Mouse (Mus musculus): Measurements from ENCODE around the gene Osbpl8. TPM values are rescaled to one million over a fixed set of nuclear protein-coding genes. Genes with fewer than 3 reads are reported as not detected.

Osbpl8 gene
- polyA plus RNA-seq, 1 experiment, result 0.51 TPM

GRCm38 (mm10) chr10:111139881-111140280 is 24.7 kb upstream of the Osbpl8 start:
- H3K4me1 ChIP-seq (ENCODE audit: control insufficient read depth), result no peaks in the 10 kb centered on the region
- H3K9me3 ChIP-seq (ENCODE audit: control insufficient read depth, low read length), result no peaks in the 10 kb centered on the region
- TF ChIP-seq GATA1 (IDR thresholded peaks at IDR 0.05; ENCODE audit: low read length), result no peak
- no peak for TF ChIP-seq TAL1 (IDR thresholded peaks at IDR 0.05; ENCODE audit: low read length)
- H3K27me3 ChIP-seq (ENCODE audit: control insufficient read depth), result no peaks in the 10 kb centered on the region
- no peak overlapping the region for H3K4me3 ChIP-seq (replicated peaks)
- no peaks in the 10 kb centered on the region for H3K36me3 ChIP-seq (ENCODE audit: control insufficient read depth)

GRCm38 (mm10) chr10:111144371-111144959 is 20.1 kb upstream of the Osbpl8 start:
- H3K27me3 ChIP-seq (ENCODE audit: control insufficient read depth), result no peaks in the 10 kb centered on the region
- no peaks in the 10 kb centered on the region for H3K9me3 ChIP-seq (ENCODE audit: control insufficient read depth, low read length)
- no peaks in the 10 kb centered on the region for H3K4me1 ChIP-seq (ENCODE audit: control insufficient read depth)
- H3K36me3 ChIP-seq (ENCODE audit: control insufficient read depth), result no peaks in the 10 kb centered on the region
- H3K4me3 ChIP-seq (replicated peaks), result no peak overlapping the region
- TF ChIP-seq GATA1 (IDR thresholded peaks at IDR 0.05; ENCODE audit: low read length) (no peak), TAL1 (IDR thresholded peaks at IDR 0.05; ENCODE audit: low read length) (no peak)

DNA sequence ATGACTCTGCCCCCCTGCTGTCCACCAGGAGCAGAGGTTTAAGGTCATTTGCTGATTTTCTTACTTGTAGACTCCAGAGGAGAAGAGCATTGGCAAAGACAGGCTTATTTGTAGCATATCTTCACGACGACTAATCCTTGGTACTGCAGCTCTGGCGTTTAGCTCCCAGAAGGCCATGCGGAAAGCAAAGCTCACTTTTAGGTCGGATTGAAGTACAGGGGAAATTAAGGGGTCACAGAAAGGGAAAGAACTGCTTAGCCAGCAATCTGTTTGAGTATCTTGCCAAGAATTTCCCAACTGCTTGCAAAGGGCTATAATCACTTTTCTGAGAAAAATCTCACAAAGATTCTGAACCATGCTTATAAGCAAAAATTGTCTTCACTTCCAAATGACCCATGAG is 14.8 kb upstream of the Osbpl8 start:
- Histone ChIP-seq H3K36me3 (ENCODE audit: control insufficient read depth) (no peaks in the 10 kb centered on the region), H3K27me3 (ENCODE audit: control insufficient read depth) (no peaks in the 10 kb centered on the region), H3K4me1 (ENCODE audit: control insufficient read depth) (0 out of 2 replicates have a peak, but pooled peaks cover 2% of the 10 kb centered on the region), H3K4me3 (replicated peaks) (no peak overlapping the region), H3K9me3 (ENCODE audit: control insufficient read depth, low read length) (no peaks in the 10 kb centered on the region)
- TF ChIP-seq GATA1 (IDR thresholded peaks at IDR 0.05; ENCODE audit: low read length), result no peak
- no peak for TF ChIP-seq TAL1 (IDR thresholded peaks at IDR 0.05; ENCODE audit: low read length)

DNA sequence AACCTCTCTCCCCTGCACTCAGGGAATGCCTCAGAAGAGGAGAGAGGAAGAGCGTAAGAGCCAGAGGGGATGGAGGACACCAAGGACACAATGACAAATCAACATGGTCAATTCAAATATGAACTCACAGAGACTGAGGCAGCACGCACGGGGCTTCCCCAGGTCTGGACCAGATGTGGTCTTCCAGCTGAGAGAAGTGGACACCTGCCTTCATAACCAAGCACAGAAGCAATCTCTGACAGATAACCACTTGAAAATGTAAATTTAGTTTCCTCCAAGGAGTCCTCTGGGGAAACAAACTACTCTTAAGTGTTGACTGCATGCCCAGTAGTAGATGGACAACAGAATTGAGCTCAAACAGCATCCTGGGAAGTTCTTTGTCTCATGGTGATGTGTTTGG is 9.5 kb upstream of the Osbpl8 start:
- Histone ChIP-seq H3K27me3 (ENCODE audit: control insufficient read depth) (no peaks in the 10 kb centered on the region), H3K4me3 (replicated peaks) (no peak overlapping the region), H3K4me1 (ENCODE audit: control insufficient read depth) (peaks cover 13% of the 10 kb centered on the region), H3K36me3 (ENCODE audit: control insufficient read depth) (no peaks in the 10 kb centered on the region), H3K9me3 (ENCODE audit: control insufficient read depth, low read length) (no peaks in the 10 kb centered on the region)
- TF ChIP-seq TAL1 (IDR thresholded peaks at IDR 0.05; ENCODE audit: low read length), result no peak
- TF ChIP-seq GATA1 (IDR thresholded peaks at IDR 0.05; ENCODE audit: low read length), result no peak

GRCm38 (mm10) chr10:111155571-111155970 is 9.0 kb upstream of the Osbpl8 start:
- Histone ChIP-seq H3K27me3 (ENCODE audit: control insufficient read depth) (no peaks in the 10 kb centered on the region), H3K4me3 (replicated peaks) (no peak overlapping the region), H3K36me3 (ENCODE audit: control insufficient read depth) (no peaks in the 10 kb centered on the region), H3K4me1 (ENCODE audit: control insufficient read depth) (peaks cover 13% of the 10 kb centered on the region), H3K9me3 (ENCODE audit: control insufficient read depth, low read length) (no peaks in the 10 kb centered on the region)
- no peak for TF ChIP-seq TAL1 (IDR thresholded peaks at IDR 0.05; ENCODE audit: low read length)
- no peak for TF ChIP-seq GATA1 (IDR thresholded peaks at IDR 0.05; ENCODE audit: low read length)

DNA sequence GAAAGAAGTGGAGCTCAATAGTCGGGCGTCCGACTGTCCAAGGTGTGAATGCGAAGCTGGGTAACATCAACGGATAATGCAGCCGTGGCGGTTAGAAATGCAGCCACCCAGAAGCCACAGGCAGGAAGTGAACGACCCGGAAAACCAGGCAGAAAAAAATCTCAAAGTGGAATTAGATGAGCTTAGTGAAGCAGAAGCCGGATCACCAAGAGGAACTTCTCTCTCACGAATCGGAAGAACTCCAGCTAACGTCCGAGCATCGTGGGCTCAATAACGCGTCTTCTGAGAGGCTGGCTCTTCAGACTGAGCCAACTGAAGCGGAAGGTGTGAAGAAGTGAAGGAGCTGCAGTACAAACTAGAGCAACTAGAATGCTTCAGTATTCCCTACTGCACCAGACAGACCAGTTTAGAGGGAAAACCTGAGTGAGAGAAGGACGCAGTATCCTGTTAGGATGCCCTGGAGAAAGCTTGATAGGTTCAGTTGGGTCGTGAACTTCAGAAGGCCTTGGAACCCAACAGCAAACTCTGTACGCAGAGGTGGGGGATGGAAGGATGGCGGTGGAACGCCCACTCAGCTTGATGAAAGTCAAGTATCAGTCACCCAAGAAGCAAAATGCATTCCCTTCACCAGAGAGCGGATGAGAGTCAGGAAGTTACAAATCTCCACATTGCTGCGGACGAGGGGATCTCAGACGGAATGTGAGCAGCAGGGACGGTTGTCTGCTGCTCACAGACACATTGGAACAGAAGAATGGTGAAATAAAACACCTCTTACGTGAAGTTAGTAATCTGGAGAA is 8.0 kb upstream of the Osbpl8 start:
- Histone ChIP-seq H3K36me3 (ENCODE audit: control insufficient read depth) (no peaks in the 10 kb centered on the region), H3K9me3 (ENCODE audit: control insufficient read depth, low read length) (no peaks in the 10 kb centered on the region), H3K27me3 (ENCODE audit: control insufficient read depth) (no peaks in the 10 kb centered on the region), H3K4me1 (ENCODE audit: control insufficient read depth) (peaks cover 13% of the 10 kb centered on the region), H3K4me3 (replicated peaks) (peak overlapping the region; percentile 17)
- no peak for TF ChIP-seq TAL1 (IDR thresholded peaks at IDR 0.05; ENCODE audit: low read length)
- TF ChIP-seq GATA1 (IDR thresholded peaks at IDR 0.05; ENCODE audit: low read length), result no peak

DNA sequence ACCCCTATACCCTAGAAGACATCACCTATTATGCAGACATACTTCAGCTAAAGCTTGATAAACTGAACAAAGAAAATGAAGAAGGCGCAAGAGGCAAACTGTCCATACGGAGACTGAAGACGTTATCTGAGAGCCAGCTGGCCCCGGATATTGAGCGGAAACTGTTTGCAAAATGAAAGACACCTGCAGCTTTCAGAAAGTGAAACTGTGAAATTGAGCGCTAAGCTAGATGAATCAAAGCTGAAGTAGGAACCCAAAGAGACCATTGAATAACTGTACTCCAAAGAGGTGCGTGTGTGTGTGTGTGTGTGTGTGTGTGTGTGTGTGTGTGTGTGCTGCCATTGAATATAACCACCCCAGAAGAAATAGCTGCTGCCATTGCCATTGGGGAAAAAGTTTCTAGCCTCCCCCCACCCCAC is 7.3 kb upstream of the Osbpl8 start:
- Histone ChIP-seq H3K9me3 (ENCODE audit: control insufficient read depth, low read length) (no peaks in the 10 kb centered on the region), H3K4me3 (replicated peaks) (no peak overlapping the region), H3K36me3 (ENCODE audit: control insufficient read depth) (no peaks in the 10 kb centered on the region), H3K27me3 (ENCODE audit: control insufficient read depth) (no peaks in the 10 kb centered on the region), H3K4me1 (ENCODE audit: control insufficient read depth) (peaks cover 17% of the 10 kb centered on the region)
- no peak for TF ChIP-seq TAL1 (IDR thresholded peaks at IDR 0.05; ENCODE audit: low read length)

GRCm38 (mm10) chr10:111159789-111160522 is 4.6 kb upstream of the Osbpl8 start:
- no peaks in the 10 kb centered on the region for H3K36me3 ChIP-seq (ENCODE audit: control insufficient read depth)
- TF ChIP-seq TAL1 (IDR thresholded peaks at IDR 0.05; ENCODE audit: low read length), result no peak
- TF ChIP-seq GATA1 (IDR thresholded peaks at IDR 0.05; ENCODE audit: low read length), result no peak
- H3K4me1 ChIP-seq (ENCODE audit: control insufficient read depth), result peaks cover 35% of the 10 kb centered on the region
- no peaks in the 10 kb centered on the region for H3K27me3 ChIP-seq (ENCODE audit: control insufficient read depth)
- H3K4me3 ChIP-seq (replicated peaks), result no peak overlapping the region
- H3K9me3 ChIP-seq (ENCODE audit: control insufficient read depth, low read length), result no peaks in the 10 kb centered on the region

- Histone ChIP-seq H3K36me3 (ENCODE audit: control insufficient read depth) (no peaks in the 10 kb centered on the region), H3K4me3 (replicated peaks) (no peak overlapping the region), H3K4me1 (ENCODE audit: control insufficient read depth) (peaks cover 32% of the 10 kb centered on the region), H3K9me3 (ENCODE audit: control insufficient read depth, low read length) (no peaks in the 10 kb centered on the region), H3K27me3 (ENCODE audit: control insufficient read depth) (no peaks in the 10 kb centered on the region)
- TF ChIP-seq TAL1 (IDR thresholded peaks at IDR 0.05; ENCODE audit: low read length) (no peak), GATA1 (IDR thresholded peaks at IDR 0.05; ENCODE audit: low read length) (no peak)
Measured at GRCm38 (mm10) chr10:111160540-111160939, 4.0 kb upstream of the Osbpl8 start.
